Mouse (Mus musculus): ENCODE results near the gene Nup214. TPM values are rescaled to one million over a fixed set of nuclear protein-coding genes. Genes with fewer than 3 reads are reported as not detected.

Nup214 gene
- polyA plus RNA-seq, 1 experiment from 2014 or later = 70.9 TPM

DNA sequence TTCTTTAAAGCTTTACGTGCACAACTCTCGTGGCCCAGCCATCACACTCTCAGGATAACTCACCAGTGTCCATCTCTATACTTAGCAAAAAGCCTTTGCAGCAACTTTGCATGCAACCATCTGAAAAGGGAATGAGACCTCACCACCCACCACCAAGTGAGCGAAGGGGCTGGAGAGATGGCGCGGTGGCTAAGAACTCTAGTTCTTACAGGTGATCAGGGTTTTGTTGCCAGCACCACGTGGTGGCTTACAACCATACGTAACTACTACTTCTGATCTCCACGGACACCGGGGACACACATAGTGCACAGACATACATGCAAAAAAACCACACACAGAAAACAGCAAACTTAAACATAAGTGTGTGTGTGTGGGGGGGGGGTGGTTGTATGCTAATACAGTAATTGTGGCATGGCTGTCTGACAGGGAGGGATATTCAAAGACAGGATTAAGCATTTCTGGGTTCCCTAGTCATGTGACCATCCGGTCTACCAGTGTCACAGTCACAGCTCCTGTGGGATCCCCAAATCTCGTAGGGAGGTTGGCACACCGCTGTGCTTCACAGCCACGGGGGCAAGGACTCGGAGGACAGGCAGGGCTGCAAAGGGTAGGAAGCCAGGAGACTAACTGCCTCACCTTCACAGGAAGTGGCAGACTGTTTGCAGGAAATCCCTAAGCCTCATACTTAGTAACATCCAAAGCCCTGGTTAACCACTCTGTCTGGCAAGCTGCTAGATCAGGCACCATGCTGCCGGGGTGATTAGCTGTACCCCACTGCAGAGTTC is 88.6 kb downstream of the Nup214 start:
- H3K9ac ChIP-seq (ENCODE audit: low read length) = no peak overlapping the region
- no peaks in the 10 kb centered on the region for H3K27me3 ChIP-seq (replicated peaks; ENCODE audit: control insufficient read depth, insufficient read depth, low read length)
- no peaks in the 10 kb centered on the region for H3K4me1 ChIP-seq (replicated peaks; ENCODE audit: control insufficient read depth, insufficient read depth, low read length)
- H3K9me3 ChIP-seq (ENCODE audit: control insufficient read depth, low read length) = no peaks in the 10 kb centered on the region
- WGBS = 90% methylated on average over 15 of the region's 15 CpGs
- no peak overlapping the region for H3K4me3 ChIP-seq (ENCODE audit: low read depth, low read length)
- no peak for ATAC-seq (replicated peaks; ENCODE audit: low FRiP score, low TSS enrichment, low read depth)
- H3K4me2 ChIP-seq (ENCODE audit: low read length) = no peak overlapping the region
- no peak overlapping the region for H3K27ac ChIP-seq (ENCODE audit: low read depth)
- H3K36me3 ChIP-seq (ENCODE audit: control insufficient read depth, insufficient read depth, low read length) = no peaks in the 10 kb centered on the region
- no peak for DNase-seq (ENCODE audit: low spot score)

DNA sequence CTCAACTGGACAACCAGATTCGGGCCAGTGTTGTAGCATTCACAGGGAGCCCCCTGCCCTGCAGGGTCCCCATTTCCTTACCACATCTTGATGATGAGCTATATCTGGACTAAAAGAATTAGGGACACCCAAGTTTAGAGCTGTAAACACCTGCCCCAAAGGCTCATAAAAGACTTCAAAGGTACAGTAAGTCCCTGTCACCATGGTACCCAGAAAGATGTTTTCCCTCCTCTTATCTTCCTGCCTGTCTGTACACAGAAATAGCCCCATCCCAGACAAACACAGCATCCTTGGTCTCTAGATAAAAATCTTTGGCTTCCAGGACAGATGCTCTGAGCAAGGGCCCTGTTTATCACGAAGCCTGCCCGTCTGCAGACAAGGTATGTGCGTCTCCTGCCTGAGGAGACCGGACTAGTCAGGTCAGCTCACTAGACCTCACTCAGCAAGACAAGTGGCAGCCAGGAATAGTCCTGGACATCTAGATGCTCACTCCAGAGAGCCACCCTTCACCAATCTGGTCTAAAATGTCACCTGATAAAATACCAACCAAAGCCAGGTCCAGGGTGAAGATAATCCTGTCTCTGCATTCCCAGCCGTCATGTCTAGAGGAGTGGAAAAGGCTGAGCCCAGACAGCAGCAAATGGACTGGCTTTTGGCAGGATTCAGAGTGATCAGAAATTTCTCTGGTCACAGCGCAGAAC is 89.4 kb downstream of the Nup214 start:
- H3K4me3 ChIP-seq (ENCODE audit: low read depth, low read length) = no peak overlapping the region
- H3K9me3 ChIP-seq (ENCODE audit: control insufficient read depth, low read length) = no peaks in the 10 kb centered on the region
- H3K9ac ChIP-seq (ENCODE audit: low read length) = no peak overlapping the region
- no peaks in the 10 kb centered on the region for H3K36me3 ChIP-seq (ENCODE audit: control insufficient read depth, insufficient read depth, low read length)
- ATAC-seq (replicated peaks; ENCODE audit: low FRiP score, low TSS enrichment, low read depth) (no peak), DNase-seq (ENCODE audit: low spot score) (no peak)
- WGBS = 69% methylated on average over 7 of the region's 7 CpGs
- no peaks in the 10 kb centered on the region for H3K27me3 ChIP-seq (replicated peaks; ENCODE audit: control insufficient read depth, insufficient read depth, low read length)
- no peaks in the 10 kb centered on the region for H3K4me1 ChIP-seq (replicated peaks; ENCODE audit: control insufficient read depth, insufficient read depth, low read length)
- H3K4me2 ChIP-seq (ENCODE audit: low read length) = no peak overlapping the region
- H3K27ac ChIP-seq (ENCODE audit: low read depth) = no peak overlapping the region

DNA sequence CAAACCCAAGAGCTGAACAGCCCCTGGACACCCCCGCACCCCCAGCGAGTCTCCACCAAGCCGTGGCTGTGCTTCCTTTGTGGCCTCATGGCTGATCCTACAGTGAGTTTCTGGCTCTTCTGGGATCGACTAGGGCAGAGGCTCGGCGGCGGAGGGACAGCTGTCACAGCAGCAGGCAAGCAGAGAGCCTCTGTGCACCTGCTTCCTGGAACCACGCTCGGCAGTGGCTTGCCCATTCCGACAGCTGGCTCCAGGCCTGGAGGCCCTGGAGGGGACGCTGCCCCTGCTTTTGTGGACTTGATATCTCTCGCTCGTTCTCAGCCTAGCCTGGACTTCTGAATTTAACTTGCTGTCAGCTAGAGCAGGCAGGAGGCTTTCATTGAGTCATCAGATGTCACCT is 90.7 kb downstream of the Nup214 start:
- ATAC-seq (replicated peaks; ENCODE audit: low FRiP score, low TSS enrichment, low read depth) (no peak), DNase-seq (ENCODE audit: low spot score) (no peak)
- Histone ChIP-seq H3K36me3 (ENCODE audit: control insufficient read depth, insufficient read depth, low read length) (no peaks in the 10 kb centered on the region), H3K9me3 (ENCODE audit: control insufficient read depth, low read length) (no peaks in the 10 kb centered on the region), H3K4me3 (ENCODE audit: low read depth, low read length) (no peak overlapping the region), H3K9ac (ENCODE audit: low read length) (no peak overlapping the region), H3K4me1 (replicated peaks; ENCODE audit: control insufficient read depth, insufficient read depth, low read length) (no peaks in the 10 kb centered on the region), H3K27me3 (replicated peaks; ENCODE audit: control insufficient read depth, insufficient read depth, low read length) (no peaks in the 10 kb centered on the region), H3K4me2 (ENCODE audit: low read length) (no peak overlapping the region), H3K27ac (ENCODE audit: low read depth) (no peak overlapping the region)
- WGBS = 64% methylated on average over 13 of the region's 13 CpGs

DNA sequence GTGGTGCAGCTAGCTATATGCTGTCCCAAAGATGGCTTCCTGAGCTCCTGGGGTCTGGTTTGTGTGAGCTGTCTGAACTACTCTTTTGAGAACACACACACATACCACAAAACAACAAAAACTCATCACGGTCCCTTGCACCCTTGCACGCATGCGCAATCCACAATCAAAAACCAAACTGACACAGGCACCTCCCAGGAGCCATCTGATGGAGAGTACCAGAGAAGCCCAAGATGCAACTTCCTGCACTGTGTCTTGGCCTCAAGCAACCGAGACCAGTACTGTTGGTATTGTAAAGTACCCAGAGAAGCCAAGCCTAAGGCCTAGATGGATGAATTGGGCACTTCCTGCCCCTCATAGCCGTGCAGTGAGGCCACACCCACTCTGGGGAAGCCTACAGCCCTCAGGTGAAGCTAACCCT is 91.1 kb downstream of the Nup214 start:
- Histone ChIP-seq H3K4me2 (ENCODE audit: low read length) (no peak overlapping the region), H3K36me3 (ENCODE audit: control insufficient read depth, insufficient read depth, low read length) (no peaks in the 10 kb centered on the region), H3K27ac (ENCODE audit: low read depth) (no peak overlapping the region), H3K27me3 (replicated peaks; ENCODE audit: control insufficient read depth, insufficient read depth, low read length) (no peaks in the 10 kb centered on the region), H3K9me3 (ENCODE audit: control insufficient read depth, low read length) (no peaks in the 10 kb centered on the region), H3K9ac (ENCODE audit: low read length) (no peak overlapping the region), H3K4me1 (replicated peaks; ENCODE audit: control insufficient read depth, insufficient read depth, low read length) (no peaks in the 10 kb centered on the region), H3K4me3 (ENCODE audit: low read depth, low read length) (no peak overlapping the region)
- 73% methylated on average over 5 of the region's 5 CpGs for WGBS
- ATAC-seq (replicated peaks; ENCODE audit: low FRiP score, low TSS enrichment, low read depth) = no peak
- DNase-seq (ENCODE audit: low spot score) = no peak

DNA sequence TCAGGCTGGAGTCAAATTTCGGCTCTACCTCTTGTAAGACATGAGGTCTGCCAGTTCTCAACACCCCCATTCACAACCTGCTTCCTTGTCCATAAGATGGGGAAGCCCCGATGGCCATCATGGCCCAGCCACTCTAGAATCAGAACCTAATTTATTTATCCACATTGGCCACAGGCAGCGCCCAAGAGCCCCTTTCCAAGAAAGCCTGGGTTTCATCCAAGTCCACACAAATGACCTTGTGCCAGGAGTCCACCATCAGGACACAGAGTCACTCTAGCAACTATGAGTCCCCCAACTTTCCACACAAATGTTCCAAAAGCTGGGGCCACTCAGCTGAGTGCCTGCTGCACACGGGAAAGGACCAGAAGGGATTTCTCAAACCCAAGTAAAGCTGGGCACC is 91.8 kb downstream of the Nup214 start:
- DNase-seq (ENCODE audit: low spot score) (no peak), ATAC-seq (replicated peaks; ENCODE audit: low FRiP score, low TSS enrichment, low read depth) (no peak)
- Histone ChIP-seq H3K4me1 (replicated peaks; ENCODE audit: control insufficient read depth, insufficient read depth, low read length) (no peaks in the 10 kb centered on the region), H3K4me2 (ENCODE audit: low read length) (no peak overlapping the region), H3K9ac (ENCODE audit: low read length) (no peak overlapping the region), H3K27ac (ENCODE audit: low read depth) (no peak overlapping the region), H3K4me3 (ENCODE audit: low read depth, low read length) (no peak overlapping the region), H3K27me3 (replicated peaks; ENCODE audit: control insufficient read depth, insufficient read depth, low read length) (no peaks in the 10 kb centered on the region), H3K36me3 (ENCODE audit: control insufficient read depth, insufficient read depth, low read length) (no peaks in the 10 kb centered on the region), H3K9me3 (ENCODE audit: control insufficient read depth, low read length) (no peaks in the 10 kb centered on the region)
- 77% methylated on average over 4 of the region's 4 CpGs for WGBS

DNA sequence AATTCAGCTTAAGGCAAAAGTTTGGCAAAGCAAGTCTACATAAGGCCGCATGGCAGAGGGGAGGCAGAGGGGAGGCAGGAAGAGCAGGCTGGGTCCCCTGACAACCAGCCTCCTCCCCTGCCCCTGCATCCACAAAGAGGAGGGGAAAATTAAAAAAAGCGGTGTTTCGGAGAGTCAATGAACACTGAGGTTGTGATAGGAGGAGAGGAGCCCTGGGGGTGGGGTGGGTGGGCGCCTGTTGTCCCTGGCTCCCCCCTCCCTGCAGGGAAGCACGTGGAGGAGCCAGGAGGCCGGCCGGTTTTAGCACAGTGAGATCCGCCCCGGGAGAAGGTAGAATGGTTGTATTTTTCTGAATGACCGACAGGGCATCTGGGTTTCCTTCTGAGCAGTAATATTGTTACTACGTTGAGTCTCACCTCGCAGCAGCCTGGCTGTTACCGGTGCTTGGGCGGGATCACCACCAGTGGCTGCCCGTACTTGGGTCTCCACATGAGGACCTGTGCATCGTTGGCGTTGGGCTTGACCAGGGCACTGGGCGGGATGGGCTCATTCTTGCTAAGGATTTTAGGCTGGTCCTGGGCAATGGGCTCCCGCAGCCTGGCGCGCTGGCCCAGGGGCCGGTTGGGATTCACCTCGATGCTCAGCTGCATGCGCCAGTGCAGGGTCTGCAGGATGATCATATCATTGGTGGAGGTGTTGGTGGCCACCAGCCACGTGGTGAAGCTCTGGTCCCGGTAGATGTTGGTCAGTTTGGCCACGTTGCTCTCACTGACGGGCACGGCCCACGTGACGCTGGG is 94.8 kb downstream of the Nup214 start:
- Histone ChIP-seq H3K4me2 (ENCODE audit: low read length) (no peak overlapping the region), H3K4me3 (ENCODE audit: low read depth, low read length) (no peak overlapping the region), H3K9ac (ENCODE audit: low read length) (no peak overlapping the region), H3K36me3 (ENCODE audit: control insufficient read depth, insufficient read depth, low read length) (no peaks in the 10 kb centered on the region), H3K9me3 (ENCODE audit: control insufficient read depth, low read length) (no peaks in the 10 kb centered on the region), H3K27me3 (replicated peaks; ENCODE audit: control insufficient read depth, insufficient read depth, low read length) (no peaks in the 10 kb centered on the region), H3K4me1 (replicated peaks; ENCODE audit: control insufficient read depth, insufficient read depth, low read length) (no peaks in the 10 kb centered on the region), H3K27ac (ENCODE audit: low read depth) (no peak overlapping the region)
- ATAC-seq (replicated peaks; ENCODE audit: low FRiP score, low TSS enrichment, low read depth) (no peak), DNase-seq (ENCODE audit: low spot score) (no peak)
- 52% methylated on average over 29 of the region's 31 CpGs for WGBS

DNA sequence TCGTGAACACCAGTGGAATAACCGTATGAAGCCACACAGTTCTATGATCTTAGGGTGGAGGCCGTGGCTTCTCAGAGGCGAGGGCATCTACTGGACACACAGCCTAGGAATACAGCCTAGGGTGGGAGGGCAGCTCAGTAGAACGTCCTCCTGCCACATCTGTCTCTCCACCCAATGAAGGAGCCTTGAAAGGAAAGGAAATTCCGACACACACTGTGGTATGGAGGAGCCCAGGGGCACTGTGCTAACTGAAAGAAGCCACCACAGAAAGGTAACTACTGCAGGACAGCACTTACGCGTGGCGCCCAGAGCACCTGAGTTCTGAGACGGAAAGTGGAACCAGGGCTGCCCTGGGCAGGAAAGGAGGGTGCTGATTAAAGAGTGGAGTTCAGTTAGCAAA is 96.5 kb downstream of the Nup214 start:
- Histone ChIP-seq H3K4me1 (replicated peaks; ENCODE audit: control insufficient read depth, insufficient read depth, low read length) (no peaks in the 10 kb centered on the region), H3K4me2 (ENCODE audit: low read length) (no peak overlapping the region), H3K4me3 (ENCODE audit: low read depth, low read length) (no peak overlapping the region), H3K36me3 (ENCODE audit: control insufficient read depth, insufficient read depth, low read length) (no peaks in the 10 kb centered on the region), H3K27me3 (replicated peaks; ENCODE audit: control insufficient read depth, insufficient read depth, low read length) (no peaks in the 10 kb centered on the region), H3K27ac (ENCODE audit: low read depth) (no peak overlapping the region), H3K9ac (ENCODE audit: low read length) (no peak overlapping the region), H3K9me3 (ENCODE audit: control insufficient read depth, low read length) (no peaks in the 10 kb centered on the region)
- DNase-seq (ENCODE audit: low spot score) (no peak), ATAC-seq (replicated peaks; ENCODE audit: low FRiP score, low TSS enrichment, low read depth) (no peak)
- 94% methylated on average over 10 of the region's 10 CpGs for WGBS

DNA sequence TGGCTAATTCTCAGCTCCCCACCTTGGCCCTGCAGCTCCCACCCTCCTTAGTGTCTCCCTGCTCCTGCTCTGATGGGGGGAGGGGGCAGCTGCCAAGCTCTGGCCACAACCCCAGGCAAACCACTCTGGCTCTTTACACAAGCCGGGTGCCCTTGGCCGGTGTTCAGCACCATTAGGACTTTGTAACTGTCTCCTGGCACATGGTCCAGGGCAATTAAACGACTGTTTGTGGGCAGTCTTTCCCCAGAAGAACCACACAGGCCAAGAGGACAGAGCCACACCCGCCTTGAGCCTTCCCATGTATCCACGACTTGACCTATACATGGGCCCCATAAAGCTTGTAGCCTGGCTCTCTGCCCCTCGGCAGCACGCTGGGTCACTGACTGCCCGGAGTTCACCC is 100.2 kb downstream of the Nup214 start:
- ATAC-seq (replicated peaks; ENCODE audit: low FRiP score, low TSS enrichment, low read depth) (no peak), DNase-seq (ENCODE audit: low spot score) (no peak)
- WGBS = 59% methylated on average over 8 of the region's 8 CpGs
- Histone ChIP-seq H3K9me3 (ENCODE audit: control insufficient read depth, low read length) (no peaks in the 10 kb centered on the region), H3K27ac (ENCODE audit: low read depth) (no peak overlapping the region), H3K9ac (ENCODE audit: low read length) (no peak overlapping the region), H3K4me3 (ENCODE audit: low read depth, low read length) (no peak overlapping the region), H3K36me3 (ENCODE audit: control insufficient read depth, insufficient read depth, low read length) (no peaks in the 10 kb centered on the region), H3K4me1 (replicated peaks; ENCODE audit: control insufficient read depth, insufficient read depth, low read length) (no peaks in the 10 kb centered on the region), H3K27me3 (replicated peaks; ENCODE audit: control insufficient read depth, insufficient read depth, low read length) (no peaks in the 10 kb centered on the region), H3K4me2 (ENCODE audit: low read length) (no peak overlapping the region)

Measured in intestine, embryonic 14.5 days (tissue).